Mouse (Mus musculus) CH12.LX (cell line): ENCODE results near the gene Sorcs1.

ENCODE experiments used
- CTCF ChIP-seq, 2 experiments: IDR thresholded peaks in 1 of 2; conservative IDR thresholded peaks in 1 of 2; 2 replicates each; pipeline ENCODE4 v1.5.1; 2011 to 2012; ENCODE audit warnings: low read depth in 2 of 2, low read length in 2 of 2, improper control_type of control experiment in 1 of 2, inconsistent platforms in 1 of 2, mild to moderate bottlenecking in 1 of 2, moderate library complexity in 1 of 2
- ETS1 ChIP-seq: conservative IDR thresholded peaks from 2 replicates; pipeline ENCODE4 v1.6.1; 2012; ENCODE audit warnings: low read depth, mild to moderate bottlenecking, inconsistent platforms, low read length, improper control_type of control experiment, moderate library complexity
- IRF4 ChIP-seq: IDR thresholded peaks from 2 replicates; pipeline ENCODE4 v1.6.1; 2014; ENCODE audit warnings: low read depth, mild to moderate bottlenecking, inconsistent platforms, low read length, improper control_type of control experiment
- MYC ChIP-seq: IDR thresholded peaks from 2 replicates; pipeline ENCODE4 v1.6.1; 2011; ENCODE audit warnings: low read depth, mild to moderate bottlenecking, improper control_type of control experiment, low read length
- POLR2A ChIP-seq: IDR thresholded peaks from 2 replicates; pipeline ENCODE4 v1.6.1; 2011; ENCODE audit warnings: low read depth, mild to moderate bottlenecking, improper control_type of control experiment, low read length
- ZMIZ1 ChIP-seq: IDR thresholded peaks from 2 replicates; pipeline ENCODE4 v1.6.1; 2012; ENCODE audit warnings: low read depth, mild to moderate bottlenecking, inconsistent platforms, low read length, improper control_type of control experiment
- ZNF384 ChIP-seq: IDR thresholded peaks from 2 replicates; pipeline ENCODE4 v1.6.1; 2012; ENCODE audit warnings: low read depth, low read length, improper control_type of control experiment, inconsistent platforms

GRCm38 (mm10) chr19:50534031-50534430 is 144.4 kb downstream of the Sorcs1 start:
- TF ChIP-seq POLR2A (no peak), ZMIZ1 (no peak), ETS1 (no peak), MYC (no peak), ZNF384 (no peak), CTCF (conservative IDR thresholded peaks at IDR 0.05 in 1 of 2, IDR thresholded peaks at IDR 0.05 in 1 of 2; ENCODE audit: low read depth in 2 of 2, low read length in 2 of 2) (no peak), IRF4 (no peak)
